Mouse (Mus musculus): ENCODE results near the gene Sytl1.

Gene Sytl1

GRCm38 (mm10) chr4:133278067-133278466, 15.2 kb upstream of the Sytl1 start:
- DNase-seq = no peak

- peak; percentile 95 for DNase-seq
Measured at GRCm38 (mm10) chr4:133277104-133278026, 14.5 kb upstream of the Sytl1 start, which contains the start of gene Tmem222. Gene Tmem222, minus strand, starts transcription at chr4:133277792.

DNA sequence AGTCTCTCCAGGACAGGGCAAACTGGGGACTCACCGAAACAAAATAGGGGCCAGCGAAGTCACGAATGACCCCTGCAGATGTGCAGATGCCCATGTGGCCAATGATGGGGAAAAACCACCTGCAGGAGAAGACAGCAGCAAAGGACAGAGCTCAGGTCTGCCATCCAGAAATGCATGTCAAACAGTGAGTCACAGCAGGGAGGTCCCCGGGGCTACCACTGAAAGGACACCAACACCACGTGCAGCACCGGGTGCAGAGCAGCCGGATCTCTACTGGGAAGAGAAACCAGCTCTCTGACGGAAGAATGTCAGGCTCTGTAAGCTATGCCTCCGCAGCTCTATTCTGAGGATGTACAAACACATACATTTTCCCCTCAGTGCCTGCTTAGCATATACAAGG, 8.0 kb upstream of the Sytl1 start:
- DNase-seq = no peak

DNA sequence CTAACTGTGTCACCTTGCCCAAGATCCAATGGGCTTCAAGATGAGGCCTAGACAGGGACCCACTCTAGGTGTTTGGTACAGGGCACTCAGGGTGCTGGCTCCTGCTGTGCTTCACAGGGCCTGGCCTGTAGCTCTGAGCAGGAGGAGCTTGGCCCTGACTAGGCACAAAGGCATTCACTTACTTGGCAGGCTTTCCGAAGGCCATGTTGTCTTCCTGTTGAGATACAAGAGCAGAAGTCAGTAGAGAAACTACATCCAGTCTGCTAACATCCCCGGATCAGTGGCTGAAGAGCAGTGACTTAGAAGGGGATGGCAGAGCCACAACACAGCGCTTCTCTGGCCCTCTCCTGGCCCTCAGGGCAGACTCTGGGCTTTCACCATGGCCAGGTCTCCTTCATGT, 6.7 kb upstream of the Sytl1 start:
- DNase-seq = peak; percentile 47

DNA sequence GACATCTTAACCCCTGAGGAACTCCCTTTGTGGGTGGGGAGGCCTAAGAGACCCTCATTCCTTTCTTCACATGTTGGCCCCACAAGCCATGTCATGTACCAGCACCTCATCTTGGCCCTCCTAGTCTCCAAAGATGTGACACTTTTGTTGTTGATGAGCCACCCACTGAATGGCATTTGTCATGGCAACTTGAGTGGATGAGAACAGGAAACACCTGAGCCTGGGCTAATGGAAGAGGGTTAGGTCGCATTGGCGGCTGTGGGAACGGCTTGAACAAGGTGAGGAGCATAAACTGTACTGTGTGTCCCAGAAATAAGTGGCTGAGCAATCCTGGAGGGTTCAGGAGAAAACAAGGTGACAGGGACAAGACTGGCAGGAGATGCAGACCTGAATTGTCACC, 6.0 kb upstream of the Sytl1 start:
- no peak for DNase-seq

DNA sequence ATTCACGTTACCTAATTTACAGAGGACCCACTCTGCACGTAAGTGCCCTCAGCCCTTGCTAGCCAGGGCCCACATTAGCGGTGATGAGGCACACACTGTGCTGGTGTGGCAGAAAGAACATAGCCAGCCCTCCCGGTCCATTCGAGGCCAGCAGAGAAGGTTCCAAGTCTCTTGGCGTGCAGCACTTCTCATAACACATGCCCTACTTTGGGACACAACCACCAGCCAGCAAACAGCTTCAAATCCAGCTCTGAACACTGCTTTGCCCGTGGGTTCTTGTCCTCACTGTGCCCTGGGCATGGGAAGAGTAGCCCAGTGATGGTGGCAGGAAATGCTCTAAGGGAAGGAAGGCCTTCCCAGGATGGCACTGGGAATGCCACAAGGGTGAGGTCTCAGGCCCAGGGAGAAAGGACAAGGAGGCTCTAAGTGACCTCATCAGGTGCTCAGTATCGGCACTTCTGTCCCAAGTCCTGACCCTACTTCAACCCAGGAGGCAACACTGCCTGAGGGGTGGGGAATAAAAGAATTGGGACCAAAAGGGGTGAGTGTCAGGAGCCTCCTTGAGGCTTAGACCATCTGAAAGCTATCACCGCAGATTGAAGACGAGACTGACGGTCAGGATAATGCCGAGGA, 3.5 kb upstream of the Sytl1 start:
- DNase-seq = no peak

- DNase-seq = no peak
Measured at GRCm38 (mm10) chr4:133265759-133266158, 2.8 kb upstream of the Sytl1 start.

DNA sequence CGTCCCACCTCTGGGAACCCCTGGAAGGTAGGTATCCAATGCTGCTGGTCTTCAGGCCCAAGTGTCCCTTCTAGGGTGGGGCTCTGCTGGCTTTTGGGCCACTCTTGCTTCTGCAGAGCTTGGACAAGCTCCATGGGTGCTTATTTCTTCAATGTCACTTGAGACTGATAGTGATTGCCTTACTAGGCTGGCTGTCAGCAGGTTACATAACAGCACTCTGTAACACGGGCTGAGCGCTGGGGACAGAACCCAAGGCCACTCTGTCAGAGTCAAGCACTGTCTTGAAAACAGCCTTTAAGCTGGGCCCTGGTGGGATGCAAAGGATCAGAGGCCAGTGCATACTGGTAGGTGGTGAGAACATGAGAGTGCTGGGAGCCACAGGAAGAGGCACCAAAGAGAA, 2.4 kb upstream of the Sytl1 start:
- DNase-seq = no peak

DNA sequence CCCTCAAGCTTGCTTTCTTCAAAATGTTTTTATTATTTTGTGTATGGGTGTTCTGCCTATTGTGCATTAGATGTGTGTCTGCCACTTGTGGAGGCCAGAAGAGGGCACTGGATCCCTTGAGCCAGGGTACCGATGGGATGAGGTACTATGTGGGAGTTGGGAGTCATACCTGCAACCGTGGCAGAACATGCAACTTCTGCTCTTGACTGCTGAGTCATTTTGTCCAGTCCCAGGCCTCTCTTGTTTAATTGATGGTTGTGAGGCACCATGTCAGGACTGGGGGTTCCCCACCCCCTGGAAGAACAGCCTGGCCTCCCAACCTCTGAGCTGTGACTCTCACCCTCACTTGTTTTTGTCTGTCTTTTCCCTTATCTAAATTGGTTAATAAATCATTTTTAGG, 1.6 kb upstream of the Sytl1 start:
- no peak for DNase-seq

- DNase-seq = no peak
Measured at GRCm38 (mm10) chr4:133263756-133264155, 843 bp upstream of the Sytl1 start.

DNA sequence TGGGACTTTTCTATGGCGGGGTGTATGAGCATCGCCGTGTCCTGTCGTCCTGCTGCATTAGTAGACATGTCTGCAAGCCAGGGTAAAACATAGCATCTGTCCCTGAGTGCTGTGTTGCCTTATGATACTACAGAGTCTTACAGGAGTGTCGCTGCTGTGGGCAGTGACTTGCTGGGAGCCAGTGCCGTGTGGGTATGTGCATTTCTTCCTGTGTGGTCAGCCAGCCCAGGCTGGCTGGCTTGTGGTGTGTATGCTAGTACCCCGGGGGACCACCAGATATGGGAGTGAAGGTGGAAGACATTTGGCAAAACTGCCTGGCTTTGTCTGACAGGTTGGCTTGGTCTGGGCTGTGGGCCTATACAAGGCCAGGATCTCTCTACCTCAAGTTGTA, 543 bp downstream of the Sytl1 start:
- no peak for DNase-seq

- no peak for DNase-seq
Measured at GRCm38 (mm10) chr4:133261641-133262374, 1.1 kb downstream of the Sytl1 start.

DNA sequence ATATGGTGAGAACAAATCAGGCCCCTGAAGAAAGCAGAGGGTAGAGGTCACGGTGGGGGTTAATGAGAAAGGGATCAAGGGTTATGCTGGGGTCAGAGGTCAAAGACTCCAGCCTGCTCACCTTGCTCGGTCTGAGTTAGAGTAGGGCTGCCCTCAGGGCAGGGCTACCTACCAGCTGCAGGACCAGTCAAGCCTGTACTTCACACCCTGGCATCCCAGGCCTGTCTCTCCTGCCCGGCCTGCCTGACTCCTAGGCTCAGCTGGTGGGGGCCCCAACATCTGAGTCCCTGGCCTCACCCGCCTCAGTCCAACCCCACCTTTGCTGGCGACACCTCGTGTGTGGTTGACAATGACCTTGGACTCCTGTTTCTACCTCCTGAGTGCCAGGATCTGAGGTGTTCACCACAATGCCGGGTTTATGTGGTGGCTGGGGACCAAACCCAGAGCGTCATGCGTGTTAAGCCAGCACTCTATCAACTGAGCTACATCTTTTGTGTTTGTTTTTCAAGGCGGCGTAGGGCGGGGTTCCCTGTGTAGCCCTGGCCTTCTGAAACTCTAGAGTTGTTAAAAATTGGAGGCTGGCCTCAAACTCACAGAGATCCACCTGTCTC, 5.0 kb downstream of the Sytl1 start:
- DNase-seq = no peak

DNA sequence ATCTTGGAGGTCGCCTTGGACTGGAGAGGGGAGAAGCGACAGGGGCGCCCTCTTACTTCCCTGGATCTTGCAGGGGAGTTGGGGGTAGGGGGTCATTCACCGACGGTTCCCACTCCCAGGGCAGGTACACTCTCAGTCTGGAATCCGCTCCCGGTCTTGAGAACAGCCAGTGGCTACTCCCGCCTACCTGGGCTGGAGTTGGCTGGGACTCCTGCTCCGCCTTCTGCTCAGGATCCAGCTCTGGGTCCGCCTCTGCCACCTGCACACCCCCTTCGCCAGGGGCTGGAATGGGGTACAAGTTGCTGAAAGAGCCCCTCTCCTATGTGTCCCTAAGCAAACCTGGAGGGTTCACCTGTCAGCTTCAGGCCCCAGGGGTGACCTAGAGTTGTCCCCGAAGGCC, 5.7 kb downstream of the Sytl1 start:
- peak; percentile 51 for DNase-seq

GRCm38 (mm10) chr4:133256820-133257219, 6.1 kb downstream of the Sytl1 start:
- no peak for DNase-seq

- DNase-seq = no peak
Measured at GRCm38 (mm10) chr4:133255392-133255791, 7.5 kb downstream of the Sytl1 start.

GRCm38 (mm10) chr4:133253412-133253811, 9.5 kb downstream of the Sytl1 start:
- DNase-seq = no peak

GRCm38 (mm10) chr4:133252089-133252488, 10.8 kb downstream of the Sytl1 start:
- no peak for DNase-seq

DNA sequence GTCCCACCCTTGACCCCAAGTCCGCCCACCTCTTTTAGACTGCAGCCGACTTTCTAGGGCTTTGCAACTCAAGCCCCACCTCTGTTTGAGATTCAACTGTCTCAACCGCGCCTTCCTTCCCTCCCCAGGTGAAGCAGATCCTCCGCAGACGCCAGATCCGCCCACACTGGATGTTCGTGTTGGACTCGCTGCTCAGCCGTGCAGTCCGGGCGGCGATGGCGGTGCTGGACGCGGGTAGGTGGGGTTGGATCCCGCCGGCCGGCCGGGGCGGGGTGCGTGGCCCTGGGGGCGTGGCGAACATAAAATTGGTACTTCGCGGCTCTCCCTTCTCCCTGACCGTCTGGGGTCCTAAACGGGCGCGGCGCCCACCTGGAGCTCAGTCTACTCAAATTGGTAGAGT, 11.7 kb downstream of the Sytl1 start:
- no peak for DNase-seq

DNA sequence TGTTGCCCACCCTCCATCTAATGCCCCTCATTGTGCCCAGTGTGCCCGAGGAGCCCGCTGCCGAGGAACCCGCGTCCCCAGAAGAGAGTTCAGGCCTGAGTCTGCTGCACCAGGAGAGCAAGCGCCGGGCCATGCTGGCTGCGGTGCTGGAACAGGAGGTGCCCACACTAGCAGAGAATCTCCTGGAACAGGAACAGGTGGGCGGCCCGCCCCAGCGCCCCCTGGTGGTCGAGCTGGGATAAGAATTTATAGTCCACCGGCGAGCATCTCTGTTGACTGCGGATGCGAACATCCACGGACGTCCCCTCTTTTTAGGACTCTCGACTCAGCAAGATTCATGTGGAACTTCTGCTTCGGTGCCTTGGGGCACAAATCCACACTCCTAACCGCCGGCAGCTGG, 12.3 kb downstream of the Sytl1 start:
- DNase-seq = peak; percentile 89

DNA sequence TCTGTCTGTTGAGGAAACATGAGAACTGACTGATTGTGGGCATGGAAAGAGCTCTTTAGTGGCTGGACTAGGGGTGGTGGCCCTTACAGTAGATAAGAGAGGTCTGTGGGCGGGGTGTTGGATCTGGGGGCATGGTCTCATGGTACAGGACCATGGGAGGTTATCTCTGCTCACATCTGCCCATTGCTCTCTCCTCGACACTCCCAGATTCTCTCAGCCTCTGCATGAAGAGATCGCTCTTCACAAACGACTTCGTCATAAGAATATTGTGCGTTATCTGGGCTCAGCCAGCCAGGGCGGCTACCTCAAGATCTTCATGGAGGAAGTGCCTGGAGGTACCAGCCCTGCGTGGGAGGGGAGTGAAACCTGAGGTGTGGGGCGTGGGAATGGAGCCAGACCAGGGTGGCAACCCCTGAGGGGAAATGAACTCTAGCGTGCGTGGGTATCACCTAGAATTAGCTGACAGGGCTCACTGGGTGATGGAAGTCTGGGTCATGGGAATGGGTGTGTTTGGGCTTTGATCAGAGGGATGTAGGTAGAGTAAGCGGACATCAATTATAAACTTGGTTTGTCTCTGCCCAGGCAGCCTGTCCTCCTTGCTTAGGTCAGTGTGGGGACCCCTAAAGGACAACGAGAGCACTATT, 15.0 kb downstream of the Sytl1 start:
- no peak for DNase-seq

GRCm38 (mm10) chr4:133247072-133247471, 15.8 kb downstream of the Sytl1 start:
- peak; percentile 73 for DNase-seq

DNA sequence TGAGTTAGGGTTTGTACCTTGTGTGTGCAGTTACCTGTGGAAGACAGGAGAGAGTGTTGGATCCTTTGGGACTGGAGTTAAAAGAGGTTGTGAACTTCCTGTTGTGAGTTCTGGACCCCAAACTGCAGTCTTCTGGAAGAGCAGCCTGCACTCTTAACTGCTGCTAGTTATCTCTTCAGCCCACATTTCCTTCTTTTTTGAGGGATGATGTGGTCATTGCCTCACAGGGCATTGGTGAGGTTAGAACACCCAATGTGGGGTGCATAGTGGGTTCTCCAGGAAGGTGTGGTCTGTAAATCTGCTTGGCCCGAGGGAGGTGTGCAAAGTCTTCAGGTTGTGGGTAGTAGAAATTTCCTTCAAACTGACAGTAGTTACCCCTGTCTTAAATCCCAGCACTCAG, 18.6 kb downstream of the Sytl1 start:
- DNase-seq = no peak
